In genomic region chr3:50003970-50004683, GRCm38 (mm10) we compare ENCODE assay signal across 12 mouse cellular contexts.
DNase-seq lines count a peak whose midpoint lies in the region; ATAC-seq and TF ChIP-seq lines count a peak whose summit lies in the region.
"Had no signal": no experiment of that assay in that cellular context is flagged by ENCODE, and none has a peak within 500 bp of the region (broad histone marks: within the 10 kb centered on the region; RNA-seq: fewer than 3 reads in every experiment).

No protein-coding gene starts in this region.

- no peak overlapping the region for H3K4me2 ChIP-seq in kidney, postnatal 0 days (ENCODE audit: low read length)
- no peak overlapping the region for H3K4me2 ChIP-seq in midbrain, embryonic 14.5 days (ENCODE audit: low read length)
- H3K4me2 ChIP-seq: heart, embryonic 15.5 days had no signal

- peak; percentile 5 to 12 for DNase-seq in heart, adult 9 months (ENCODE audit: low spot score in 2 of 2)
- no peak for DNase-seq in heart, embryonic 10.5 days (ENCODE audit: low spot score)
- peak; percentile 58 for DNase-seq in kidney, postnatal 0 days (ENCODE audit: low spot score)
- no peak for DNase-seq in kidney, postnatal 36 days
- peak; percentile 88 for DNase-seq in brain, embryonic 14.5 days (ENCODE audit: low read depth)
- DNase-seq in midbrain, embryonic 14.5 days, result peak; percentile 35
- no peak for DNase-seq in urinary bladder, adult 2 months (ENCODE audit: low spot score)
- DNase-seq in thymus, postnatal 36 days, result no peak
- DNase-seq: adrenal gland, adult 8-10 months; lung, adult 18-20 months had no signal

- 0 out of 2 replicates have a peak, but pooled peaks cover 12% of the 10 kb centered on the region for H3K4me1 ChIP-seq in heart, embryonic 10.5 days
- H3K4me1 ChIP-seq in kidney, postnatal 0 days (replicated peaks; ENCODE audit: insufficient read depth, low read length), result no peaks in the 10 kb centered on the region
- no peaks in the 10 kb centered on the region for H3K4me1 ChIP-seq in midbrain, embryonic 14.5 days (ENCODE audit: control insufficient read depth, insufficient read depth, low read length)
- H3K4me1 ChIP-seq: megakaryocyte, embryonic 14.5 days had no signal

- H3K9ac ChIP-seq in kidney, postnatal 0 days (ENCODE audit: low read depth, low read length), result no peak overlapping the region
- no peak overlapping the region for H3K9ac ChIP-seq in midbrain, embryonic 14.5 days (replicated peaks; ENCODE audit: low read length)
- H3K9ac ChIP-seq: heart, embryonic 15.5 days had no signal

- no peak for ATAC-seq in kidney, postnatal 0 days (replicated peaks; ENCODE audit: low FRiP score, low read depth)
- peak; percentile 81 for ATAC-seq in midbrain, embryonic 14.5 days (ENCODE audit: low FRiP score, low TSS enrichment)

- no peak overlapping the region for H3K4me3 ChIP-seq in heart, embryonic 10.5 days
- no peak overlapping the region for H3K4me3 ChIP-seq in kidney, postnatal 0 days (replicated peaks; ENCODE audit: low read depth, low read length)
- H3K4me3 ChIP-seq in midbrain, embryonic 14.5 days (replicated peaks; ENCODE audit: low read depth, low read length), result no peak overlapping the region
- H3K4me3 ChIP-seq: heart, embryonic 15.5 days; megakaryocyte, embryonic 14.5 days had no signal

- no peak overlapping the region for H3K27ac ChIP-seq in heart, embryonic 10.5 days
- H3K27ac ChIP-seq in kidney, postnatal 0 days, result peak overlapping the region; percentile 47; the same call in 1 of the 2 replicates
- H3K27ac ChIP-seq in midbrain, embryonic 14.5 days (replicated peaks; ENCODE audit: low read depth, low read length), result no peak overlapping the region
- H3K27ac ChIP-seq: heart, embryonic 15.5 days had no signal

- no peaks in the 10 kb centered on the region for H3K36me3 ChIP-seq in heart, embryonic 10.5 days
- no peaks in the 10 kb centered on the region for H3K36me3 ChIP-seq in kidney, postnatal 0 days (ENCODE audit: insufficient read depth, low read length)
- H3K36me3 ChIP-seq in midbrain, embryonic 14.5 days (ENCODE audit: control insufficient read depth, insufficient read depth, low read length), result no peaks in the 10 kb centered on the region
- H3K36me3 ChIP-seq: heart, embryonic 15.5 days had no signal

- no peak for TF ChIP-seq CTCF in kidney, postnatal 0 days (IDR thresholded peaks at IDR 0.05; ENCODE audit: low read depth)
- TF ChIP-seq CTCF in brain, embryonic 14.5 days (IDR thresholded peaks at IDR 0.05; ENCODE audit: borderline replicate concordance, extremely low read depth, insufficient read depth, insufficient read length), result no peak

- no peaks in the 10 kb centered on the region for H3K9me3 ChIP-seq in heart, embryonic 10.5 days
- H3K9me3 ChIP-seq in kidney, postnatal 0 days (replicated peaks; ENCODE audit: low read length), result no peaks in the 10 kb centered on the region; the same call in 1 of the 2 replicates
- no peaks in the 10 kb centered on the region for H3K9me3 ChIP-seq in midbrain, embryonic 14.5 days (ENCODE audit: control insufficient read depth, low read length)
- H3K9me3 ChIP-seq: heart, embryonic 15.5 days; megakaryocyte, embryonic 14.5 days had no signal

- 33% methylated on average over 5 of the region's 5 CpGs for WGBS in heart, embryonic 10.5 days
- WGBS in kidney, postnatal 0 days, result 45% methylated on average over 5 of the region's 5 CpGs
- WGBS in midbrain, embryonic 14.5 days, result 52% methylated on average over 5 of the region's 5 CpGs

- no peak for TF ChIP-seq POLR2A in brain, embryonic 14.5 days (IDR thresholded peaks at IDR 0.05; ENCODE audit: borderline replicate concordance, extremely low read depth, insufficient read depth, insufficient read length, poor library complexity, severe bottlenecking)

- H3K27me3 ChIP-seq in heart, embryonic 10.5 days (ENCODE audit: insufficient read depth, poor library complexity, severe bottlenecking), result no peaks in the 10 kb centered on the region
- no peaks in the 10 kb centered on the region for H3K27me3 ChIP-seq in kidney, postnatal 0 days (ENCODE audit: insufficient read depth, low read length)
- no peaks in the 10 kb centered on the region for H3K27me3 ChIP-seq in midbrain, embryonic 14.5 days (ENCODE audit: control insufficient read depth, insufficient read depth, low read length)
- H3K27me3 ChIP-seq: heart, embryonic 15.5 days; megakaryocyte, embryonic 14.5 days had no signal

Comparison
In these comparisons a context has a peak if more than half of its experiments do, and no peak if none do; other contexts are left out.
1. DNase-seq: peak in heart, adult 9 months (2 of 2), kidney, postnatal 0 days (single experiment), brain, embryonic 14.5 days (single experiment) and midbrain, embryonic 14.5 days (single experiment); none in heart, embryonic 10.5 days (single experiment), kidney, postnatal 36 days (0 of 2), urinary bladder, adult 2 months (single experiment) and thymus, postnatal 36 days (0 of 2).